In genomic region chr7:82910536-82911384, GRCm38 (mm10) we compare ENCODE assay signal across 24 mouse cellular contexts. TPM values are rescaled to one million over a fixed set of nuclear protein-coding genes. Genes with fewer than 3 reads are reported as not detected.
A peak's percentile ranks its signal among the peaks of the same experiment; 100 is the strongest.
DNase-seq lines count a peak whose midpoint lies in the region; ATAC-seq and TF ChIP-seq lines count a peak whose summit lies in the region.
"Had no signal": no experiment of that assay in that cellular context is flagged by ENCODE, and none has a peak within 500 bp of the region (broad histone marks: within the 10 kb centered on the region; RNA-seq: fewer than 3 reads in every experiment).

No protein-coding gene starts in this region.

- ATAC-seq in forebrain, embryonic 14.5 days: peak; percentile 82
- ATAC-seq: activated CD4-positive, CD25-positive, alpha-beta regulatory T cell, adult 4 months; hindbrain, postnatal 0 days had no signal

- DNase-seq in heart, adult 11 months: peak; percentile 76
- DNase-seq in heart, adult 18-20 months: no peak
- peak; percentile 22 for DNase-seq in retina, postnatal 1 day
- DNase-seq in retina, embryonic 14.5 days (ENCODE audit: low spot score): no peak
- peak; percentile 30 for DNase-seq in forebrain, embryonic 14.5 days (ENCODE audit: low spot score)
- no peak for DNase-seq in kidney, adult 8-10 months
- DNase-seq in cerebellum, adult 18-20 months: no peak
- DNase-seq: adrenal gland, postnatal 10 days; cerebellum, adult 2 months; cerebellum, postnatal 36 days; kidney, adult 18-20 months; kidney, postnatal 10 days; layer of hippocampus, postnatal 36 days; right cerebral cortex, adult 18-20 months had no signal

- no peaks in the 10 kb centered on the region for H3K4me1 ChIP-seq in forebrain, embryonic 14.5 days (ENCODE audit: control insufficient read depth, insufficient read depth, low read length)
- H3K4me1 ChIP-seq: hindbrain, embryonic 10.5 days had no signal

- WGBS in forebrain, embryonic 14.5 days: 23% methylated on average over 10 of the region's 10 CpGs

- H3K9ac ChIP-seq in forebrain, embryonic 14.5 days (ENCODE audit: low read length): no peak overlapping the region
- H3K9ac ChIP-seq: limb, embryonic 13.5 days; liver, embryonic 14.5 days had no signal

- H3K9me3 ChIP-seq in forebrain, embryonic 14.5 days (replicated peaks; ENCODE audit: control insufficient read depth, low read length): no peaks in the 10 kb centered on the region
- H3K9me3 ChIP-seq: G1E; hindbrain, embryonic 10.5 days; limb, embryonic 13.5 days had no signal

- H3K27me3 ChIP-seq in forebrain, embryonic 14.5 days (replicated peaks; ENCODE audit: control insufficient read depth, insufficient read depth, low read length): no peaks in the 10 kb centered on the region
- no peaks in the 10 kb centered on the region for H3K27me3 ChIP-seq in myocyte (ENCODE audit: control insufficient read depth, insufficient read depth, insufficient read length)
- H3K27me3 ChIP-seq: limb, embryonic 13.5 days had no signal

- no peak overlapping the region for H3ac ChIP-seq in myocyte (ENCODE audit: control insufficient read depth, insufficient read length)

- no peak overlapping the region for H3K4me3 ChIP-seq in forebrain, embryonic 14.5 days (ENCODE audit: low read depth, low read length)
- H3K4me3 ChIP-seq in myocyte: no peak overlapping the region
- H3K4me3 ChIP-seq: erythroblast, embryonic 14.5 days; hindbrain, embryonic 10.5 days; limb, embryonic 13.5 days had no signal

- H3K36me3 ChIP-seq in forebrain, embryonic 14.5 days (ENCODE audit: control insufficient read depth, insufficient read depth, low read length): no peaks in the 10 kb centered on the region
- no peaks in the 10 kb centered on the region for H3K36me3 ChIP-seq in myocyte (ENCODE audit: control insufficient read depth, insufficient read depth)
- H3K36me3 ChIP-seq: G1E; hindbrain, embryonic 10.5 days; limb, embryonic 13.5 days had no signal

- H3K27ac ChIP-seq in forebrain, embryonic 14.5 days (ENCODE audit: low read depth, low read length): no peak overlapping the region
- H3K27ac ChIP-seq: hindbrain, embryonic 10.5 days; hindbrain, postnatal 0 days; limb, embryonic 13.5 days; liver, embryonic 14.5 days; macrophage; stomach, postnatal 0 days had no signal

- H3K79me2 ChIP-seq in myocyte (ENCODE audit: control insufficient read depth, insufficient read depth): no peaks in the 10 kb centered on the region

- peak overlapping the region; percentile 22; the same call in 1 of the 2 replicates for H3K4me2 ChIP-seq in forebrain, embryonic 14.5 days (ENCODE audit: low read length)
- peak overlapping the region; percentile 12 for H3K4me2 ChIP-seq in myocyte (ENCODE audit: low read depth)
- H3K4me2 ChIP-seq: limb, embryonic 13.5 days had no signal

- no peak for TF ChIP-seq POLR2A in myocyte (IDR thresholded peaks at IDR 0.05; ENCODE audit: insufficient read length, low read depth)

TF ChIP-seq in myocyte, 11 proteins besides CTCF, POLR2A, EP300 and RAD21:
- TF ChIP-seq USF1 (IDR thresholded peaks at IDR 0.05; ENCODE audit: low read depth) (no peak), MYOG (IDR thresholded peaks at IDR 0.05; ENCODE audit: control insufficient read depth in 1 of 3, insufficient read depth in 1 of 3, insufficient read length in 2 of 3, low read depth in 2 of 3) (peak in 1 of 3 experiments; percentile 35), MYOD1 (IDR thresholded peaks at IDR 0.05; ENCODE audit: control insufficient read depth in 1 of 3, insufficient read length in 2 of 3, low read depth in 2 of 3) (peak in 2 of 3 experiments; percentile 50 to 83)

RNA-seq across cellular contexts. Expression of gene Mex3b, which starts 43.6 kb away (rescaled TPM):
- total RNA-seq in heart, adult 18-20 months (2021): 1 to 10 TPM; 1.2 to 1.3 TPM
- polyA plus RNA-seq in forebrain, embryonic 14.5 days (2014; fragmentation: Nextera tagmentation; extraction: Ambion mirVana): 53.1 and 54.2 TPM in 2 replicates
- polyA plus RNA-seq in myocyte (2012; fragmentation: generic; extraction: Trizol): 9.9 TPM

Comparison
In these comparisons a context has a peak if more than half of its experiments do, and no peak if none do; other contexts are left out.
1. DNase-seq: peak in heart, adult 11 months (single experiment), retina, postnatal 1 day (single experiment) and forebrain, embryonic 14.5 days (single experiment); none in heart, adult 18-20 months (0 of 2), retina, embryonic 14.5 days (single experiment), kidney, adult 8-10 months (0 of 2) and cerebellum, adult 18-20 months (0 of 2).